Mouse (Mus musculus): ENCODE measurements around the gene Mrpl41. TPM values are rescaled to one million over a fixed set of nuclear protein-coding genes. Genes with fewer than 3 reads are reported as not detected.

The Mrpl41 gene
- polyA plus RNA-seq, 1 experiment from 2014 or later: 132 TPM

GRCm38 (mm10) chr2:24929593-24929992, 45.3 kb downstream of the Mrpl41 start:
- WGBS: 89% methylated on average over 5 of the region's 5 CpGs
- no peak for ATAC-seq (ENCODE audit: low FRiP score, low read depth)

GRCm38 (mm10) chr2:24929119-24929518, 45.8 kb downstream of the Mrpl41 start:
- Histone ChIP-seq H3K4me1 (peaks cover 3% of the 10 kb centered on the region), H3K4me2 (replicated peaks) (no peak overlapping the region), H3K9ac (no peak overlapping the region), H3K4me3 (no peak overlapping the region), H3K27ac (no peak overlapping the region), H3K9me3 (no peaks in the 10 kb centered on the region), H3K27me3 (peaks cover 8% of the 10 kb centered on the region; the same call in 1 of the 2 replicates), H3K36me3 (no peaks in the 10 kb centered on the region)
- no peak for ATAC-seq (ENCODE audit: low FRiP score, low read depth)
- WGBS: 59% methylated on average over 2 of the region's 2 CpGs

More at GRCm38 (mm10) chr2:24929593-24929992, 45.3 kb downstream of the Mrpl41 start:
- H3K27ac ChIP-seq: no peak overlapping the region
- no peak overlapping the region for H3K4me3 ChIP-seq
- no peak overlapping the region for H3K9ac ChIP-seq
- peaks cover 8% of the 10 kb centered on the region for H3K4me1 ChIP-seq
- no peaks in the 10 kb centered on the region for H3K9me3 ChIP-seq
- peaks cover 11% of the 10 kb centered on the region; the same call in 1 of the 2 replicates for H3K27me3 ChIP-seq
- no peaks in the 10 kb centered on the region for H3K36me3 ChIP-seq
- no peak overlapping the region for H3K4me2 ChIP-seq (replicated peaks)

- WGBS: 71% methylated on average over 4 of the region's 4 CpGs
- Histone ChIP-seq H3K27me3 (peaks cover 4% of the 10 kb centered on the region; the same call in 1 of the 2 replicates), H3K4me1 (no peaks in the 10 kb centered on the region), H3K27ac (no peak overlapping the region), H3K9ac (no peak overlapping the region), H3K36me3 (no peaks in the 10 kb centered on the region), H3K4me2 (replicated peaks) (no peak overlapping the region), H3K4me3 (no peak overlapping the region), H3K9me3 (no peaks in the 10 kb centered on the region)
- no peak for ATAC-seq (ENCODE audit: low FRiP score, low read depth)
These were observed 47.0 kb downstream of the Mrpl41 start for GRCm38 (mm10) chr2:24927810-24928479.

- Histone ChIP-seq H3K4me3 (no peak overlapping the region), H3K4me2 (replicated peaks) (no peak overlapping the region), H3K9ac (no peak overlapping the region), H3K27me3 (peaks cover 4% of the 10 kb centered on the region; the same call in 1 of the 2 replicates), H3K4me1 (no peaks in the 10 kb centered on the region), H3K27ac (no peak overlapping the region), H3K9me3 (no peaks in the 10 kb centered on the region), H3K36me3 (no peaks in the 10 kb centered on the region)
- 69% methylated on average over 7 of the region's 7 CpGs for WGBS
- ATAC-seq (ENCODE audit: low FRiP score, low read depth): no peak
These were observed 47.9 kb downstream of the Mrpl41 start for GRCm38 (mm10) chr2:24926965-24927358.

- Histone ChIP-seq H3K27me3 (peaks cover 4% of the 10 kb centered on the region; the same call in 1 of the 2 replicates), H3K27ac (no peak overlapping the region), H3K4me2 (replicated peaks) (no peak overlapping the region), H3K9ac (no peak overlapping the region), H3K9me3 (no peaks in the 10 kb centered on the region), H3K4me1 (no peaks in the 10 kb centered on the region), H3K4me3 (no peak overlapping the region), H3K36me3 (no peaks in the 10 kb centered on the region)
- ATAC-seq (ENCODE audit: low FRiP score, low read depth): no peak
- 80% methylated on average over 9 of the region's 9 CpGs for whole genome bisulfite sequencing
These were observed 48.4 kb downstream of the Mrpl41 start for GRCm38 (mm10) chr2:24926345-24926964.

GRCm38 (mm10) chr2:24925284-24925683, 49.6 kb downstream of the Mrpl41 start:
- Histone ChIP-seq H3K36me3 (no peaks in the 10 kb centered on the region), H3K9ac (no peak overlapping the region), H3K4me1 (no peaks in the 10 kb centered on the region), H3K4me2 (replicated peaks) (no peak overlapping the region), H3K9me3 (no peaks in the 10 kb centered on the region), H3K27ac (no peak overlapping the region), H3K4me3 (no peak overlapping the region), H3K27me3 (peaks cover 4% of the 10 kb centered on the region; the same call in 1 of the 2 replicates)
- WGBS: 83% methylated on average over 8 of the region's 8 CpGs
- no peak for ATAC-seq (ENCODE audit: low FRiP score, low read depth)

Small RNA genes lying within 50 kb of the gene (microRNA-seq; reads per million reads assigned to microRNA genes)
- gene Gm22875: not detected

Other genes starting within 250 kb of the Mrpl41 start
- gene Cacna1b, start 211.9 kb downstream of the Mrpl41 start, polyA plus RNA-seq (2015; fragmentation: Nextera tagmentation; extraction: Ambion mirVana): 1.1 and 2.6 TPM in 2 replicates
- 119 and 122 TPM in 2 replicates for gene Ehmt1, start 55.5 kb downstream of the Mrpl41 start, polyA plus RNA-seq (2015; fragmentation: Nextera tagmentation; extraction: Ambion mirVana)
- gene Arrdc1, start 39.8 kb downstream of the Mrpl41 start, polyA plus RNA-seq (2015; fragmentation: Nextera tagmentation; extraction: Ambion mirVana): 28.0 and 28.9 TPM in 2 replicates
- gene Zmynd19, start 25.3 kb downstream of the Mrpl41 start, polyA plus RNA-seq (2015; fragmentation: Nextera tagmentation; extraction: Ambion mirVana): 17.6 and 19.8 TPM in 2 replicates
- 34.4 and 36.3 TPM in 2 replicates for gene Dph7, start 12.7 kb downstream of the Mrpl41 start, polyA plus RNA-seq (2015; fragmentation: Nextera tagmentation; extraction: Ambion mirVana)
- 7.4 and 7.5 TPM in 2 replicates for gene Pnpla7, start 935 bp upstream of the Mrpl41 start, polyA plus RNA-seq (2015; fragmentation: Nextera tagmentation; extraction: Ambion mirVana)
- gene Nsmf, start 79.3 kb upstream of the Mrpl41 start, polyA plus RNA-seq (2015; fragmentation: Nextera tagmentation; extraction: Ambion mirVana): 75.9 and 82.9 TPM in 2 replicates
- gene Entpd8, start 105.2 kb upstream of the Mrpl41 start, polyA plus RNA-seq (2015; fragmentation: Nextera tagmentation; extraction: Ambion mirVana): not detected in 2 replicates
- gene Noxa1, start 120.1 kb upstream of the Mrpl41 start, polyA plus RNA-seq (2015; fragmentation: Nextera tagmentation; extraction: Ambion mirVana): 0.11 TPM in 1 of 2 replicates, not detected in the other
- gene Nrarp, start 205.7 kb upstream of the Mrpl41 start, polyA plus RNA-seq (2015; fragmentation: Nextera tagmentation; extraction: Ambion mirVana): 12.6 and 15.3 TPM in 2 replicates
- gene Tor4a, start 221.8 kb upstream of the Mrpl41 start, polyA plus RNA-seq (2015; fragmentation: Nextera tagmentation; extraction: Ambion mirVana): 4.1 and 4.8 TPM in 2 replicates
- 122 and 124 TPM in 2 replicates for gene Nelfb, start 236.4 kb upstream of the Mrpl41 start, polyA plus RNA-seq (2015; fragmentation: Nextera tagmentation; extraction: Ambion mirVana)
- 0.11 TPM in 1 of 2 replicates, not detected in the other for gene Stpg3, start 239.5 kb upstream of the Mrpl41 start, polyA plus RNA-seq (2015; fragmentation: Nextera tagmentation; extraction: Ambion mirVana)
- not detected in 2 replicates for gene Fam166a, start 243.6 kb upstream of the Mrpl41 start, polyA plus RNA-seq (2015; fragmentation: Nextera tagmentation; extraction: Ambion mirVana)
- gene Tubb4b, start 249.6 kb upstream of the Mrpl41 start, polyA plus RNA-seq (2015; fragmentation: Nextera tagmentation; extraction: Ambion mirVana): 423 and 425 TPM in 2 replicates

Data from limb, embryonic 13.5 days (tissue).